Mouse (Mus musculus) CH12F3 (cell line): ENCODE data around the gene Gfpt2.
"Not testable (repeated sequence)": the region's sequence is repeated elsewhere in the genome, so short reads cannot be mapped to it uniquely, and the experiment has no call there.

Experiments
- in situ Hi-C: fragments of 300-500 bp; cut with MboI; formaldehyde crosslinking; loops from 2 replicates; pipeline ENCODE4 v1.14.3; 2020; ENCODE audit warnings: low sequenced_read_pairs

The Gfpt2 gene

DNA sequence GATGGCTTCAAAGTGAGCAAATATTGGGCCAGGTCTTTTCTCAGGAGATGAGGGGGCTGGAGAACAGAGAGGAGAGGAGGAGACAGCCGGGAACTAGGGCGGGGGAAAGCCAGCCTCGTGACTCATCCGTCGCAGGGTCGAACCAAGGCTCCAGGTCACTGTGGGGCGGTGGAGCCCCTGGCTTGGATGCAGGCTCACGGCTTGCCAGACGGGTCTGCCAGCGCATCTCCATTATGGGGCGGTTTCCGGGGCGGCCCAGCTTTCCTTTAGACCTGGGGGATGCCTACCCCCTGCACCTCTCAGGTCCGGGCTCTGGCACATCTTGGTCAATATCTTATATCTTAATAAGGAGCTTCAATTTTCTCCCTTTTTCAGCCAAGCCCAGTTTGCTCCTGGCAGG lies 847 bp upstream of the Gfpt2 start:
- in situ Hi-C loops, result no loop called here

DNA sequence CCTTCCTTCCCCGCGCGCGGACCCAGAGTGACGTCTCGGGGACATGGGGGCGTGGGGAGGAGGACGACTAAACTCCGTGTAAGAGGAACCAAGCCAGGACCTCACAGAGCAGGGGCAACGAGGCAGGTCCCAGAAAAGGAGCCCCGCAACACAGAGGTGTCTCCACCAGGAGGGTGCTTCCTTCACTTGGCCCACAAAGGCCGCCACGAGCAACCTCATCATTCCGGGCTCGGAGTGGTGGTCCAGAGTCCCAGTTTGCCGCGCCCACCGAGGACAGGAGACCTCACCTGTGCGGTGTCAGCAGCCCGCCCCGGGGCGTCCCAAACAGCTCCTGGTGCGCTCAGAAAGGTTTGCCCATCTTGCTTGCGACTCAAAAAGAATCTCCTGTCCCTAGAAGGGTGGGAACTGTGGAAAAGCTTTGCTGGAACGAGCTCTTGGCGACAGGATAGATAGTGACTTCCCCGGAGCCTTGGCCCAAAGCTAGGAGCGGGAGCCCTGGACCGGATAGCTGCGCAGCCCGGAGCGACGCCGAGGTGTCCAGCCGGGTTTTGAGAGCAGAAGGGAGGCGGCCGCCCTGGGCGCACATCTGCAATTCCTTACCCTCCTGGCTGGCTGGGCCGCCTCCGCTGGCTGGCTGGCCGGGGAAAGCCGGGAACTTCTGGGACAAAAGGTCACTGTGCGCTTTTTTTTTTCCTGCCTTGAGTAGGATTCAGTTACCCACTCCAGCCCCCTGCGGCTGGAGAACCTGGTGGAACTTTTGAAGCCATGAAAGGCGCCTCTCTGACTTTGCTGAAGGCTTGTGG lies 565 bp downstream of the Gfpt2 start:
- in situ Hi-C loops, result no loop called here

DNA sequence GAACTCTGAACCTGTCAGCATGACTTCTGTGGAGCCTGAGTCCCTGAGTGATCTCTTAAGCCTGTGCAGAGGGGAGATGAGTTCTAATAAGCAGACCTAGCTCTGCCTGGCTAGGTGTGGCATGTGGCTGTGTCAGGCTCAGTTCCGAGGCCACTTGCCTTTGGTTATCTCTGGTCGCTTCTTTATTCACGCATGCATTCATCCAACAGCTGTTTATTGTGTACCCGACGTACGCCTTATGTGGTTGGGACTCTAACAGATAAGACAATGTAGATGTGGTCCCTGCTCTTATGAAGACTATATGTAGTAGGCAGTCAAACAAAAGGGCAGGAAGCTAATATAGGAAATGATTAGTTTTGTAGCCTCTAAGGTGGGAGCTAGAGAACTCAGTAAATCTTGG lies 5.0 kb downstream of the Gfpt2 start:
- in situ Hi-C loops, result no loop called here

DNA sequence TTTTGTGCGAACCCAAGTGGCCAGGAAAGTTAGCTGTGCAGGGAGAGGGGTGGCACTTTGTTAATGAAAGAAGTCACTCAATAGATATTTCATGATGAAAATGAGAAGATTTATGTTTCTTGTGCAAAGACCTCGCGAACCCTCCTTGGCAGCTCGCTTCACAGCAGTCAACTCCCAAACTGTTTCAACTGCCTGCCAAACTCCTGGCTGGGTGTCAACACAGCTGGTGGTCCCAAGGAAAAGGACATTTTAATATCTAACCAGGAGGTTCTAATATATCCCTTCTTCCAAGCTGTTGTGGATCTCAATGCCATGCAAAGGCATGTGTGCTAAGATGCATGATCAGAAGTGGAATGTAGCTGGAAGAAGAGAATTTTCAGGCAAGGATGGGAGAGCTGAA lies 7.5 kb downstream of the Gfpt2 start:
- in situ Hi-C loops, result no loop called here

DNA sequence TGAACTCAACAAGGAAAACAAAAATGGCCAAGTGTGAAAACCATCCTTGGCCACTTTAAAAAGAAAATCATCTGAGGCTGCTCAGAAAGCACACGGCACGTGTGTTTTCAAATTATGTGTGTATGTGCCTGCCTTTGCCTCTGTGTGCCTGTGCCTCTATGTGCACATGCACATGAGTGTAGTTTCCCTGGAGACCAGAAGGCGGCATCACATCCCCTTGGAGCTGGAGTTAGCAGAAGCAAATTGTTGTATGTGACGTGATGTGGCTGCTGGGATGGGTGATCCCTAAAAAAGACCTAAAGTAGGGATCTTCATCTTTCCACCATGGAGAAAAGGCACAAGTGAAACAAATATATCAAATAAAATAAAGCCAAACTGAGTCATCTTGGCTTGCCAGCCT lies 9.8 kb downstream of the Gfpt2 start:
- in situ Hi-C loops, result no loop called here

DNA sequence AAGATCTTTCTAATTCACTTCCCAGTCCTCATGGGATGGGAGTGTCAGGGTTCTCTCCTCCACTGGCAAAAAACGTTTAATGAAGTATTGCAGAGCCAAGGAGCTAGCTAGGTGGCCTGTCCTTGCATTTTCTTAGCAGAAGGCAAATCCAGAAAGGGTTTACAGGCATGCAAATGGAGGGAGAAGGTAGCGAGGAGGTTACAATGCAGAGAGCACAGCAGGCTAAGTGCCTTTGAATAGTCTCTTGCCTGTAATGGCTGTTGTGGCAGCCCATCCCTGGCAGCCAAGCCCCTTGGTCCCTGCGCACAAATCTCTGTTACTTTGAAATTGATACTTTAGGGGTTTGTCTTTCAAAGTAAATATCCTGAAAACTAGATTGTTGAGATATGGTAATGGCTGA lies 12.2 kb downstream of the Gfpt2 start:
- in situ Hi-C loops, result no loop called here

DNA sequence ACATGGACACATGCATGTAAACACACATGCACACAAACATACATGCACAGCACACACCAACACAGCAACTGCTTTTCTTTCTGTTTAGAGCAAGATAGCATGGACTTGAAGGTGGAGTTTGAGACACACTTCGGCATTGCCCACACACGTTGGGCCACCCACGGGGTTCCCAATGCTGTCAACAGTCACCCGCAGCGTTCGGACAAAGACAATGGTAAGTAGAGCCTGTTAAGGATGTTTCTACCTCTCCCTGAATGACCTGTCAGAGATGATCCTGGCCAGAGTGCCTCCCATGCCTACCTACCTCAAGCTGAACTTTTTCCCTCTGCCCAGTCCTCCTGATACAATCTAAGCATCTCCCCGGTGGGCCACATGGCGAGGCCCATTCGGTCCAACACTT lies 15.0 kb downstream of the Gfpt2 start:
- in situ Hi-C loops, result no loop called here

DNA sequence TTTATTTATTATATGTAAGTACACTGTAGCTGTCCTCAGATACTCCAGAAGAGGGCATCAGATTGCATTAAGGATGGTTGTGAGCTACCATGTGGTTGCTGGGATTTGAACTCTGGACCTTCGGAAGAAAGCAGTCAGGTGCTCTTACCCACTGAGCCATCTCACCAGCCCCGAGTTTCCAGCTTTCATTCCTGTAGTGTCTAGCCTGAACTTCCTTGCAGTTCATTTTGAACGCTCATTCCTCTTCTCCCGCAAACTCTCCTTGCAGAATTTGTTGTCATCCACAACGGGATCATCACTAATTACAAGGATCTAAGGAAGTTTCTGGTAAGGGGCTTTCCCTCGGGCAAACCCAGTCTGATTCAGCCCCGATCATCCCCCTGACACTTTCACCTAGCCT lies 16.7 kb downstream of the Gfpt2 start:
- in situ Hi-C loops, result not testable (repeated sequence)

DNA sequence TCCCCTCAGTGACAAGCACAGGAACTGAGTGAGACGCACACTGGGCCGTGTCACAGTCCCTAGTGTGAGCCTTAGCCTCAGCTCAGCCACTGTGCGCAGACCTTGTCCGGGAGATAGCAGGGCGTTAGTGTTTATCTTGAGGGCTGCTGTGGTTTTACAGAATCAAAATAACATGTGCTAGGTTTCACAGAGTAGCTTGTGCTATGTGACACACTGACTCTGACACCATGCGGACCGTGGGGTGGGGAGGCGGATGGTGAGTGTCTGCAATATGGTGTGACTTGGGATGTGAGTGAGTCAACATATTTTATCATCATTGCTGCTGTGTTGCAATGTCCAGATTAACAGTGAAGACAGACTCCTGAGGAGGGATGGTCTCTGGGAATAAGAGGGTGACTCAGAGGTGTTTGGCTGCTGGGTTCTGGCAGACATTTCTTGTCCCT lies 17.1 kb downstream of the Gfpt2 start:
- in situ Hi-C loops, result no loop called here

DNA sequence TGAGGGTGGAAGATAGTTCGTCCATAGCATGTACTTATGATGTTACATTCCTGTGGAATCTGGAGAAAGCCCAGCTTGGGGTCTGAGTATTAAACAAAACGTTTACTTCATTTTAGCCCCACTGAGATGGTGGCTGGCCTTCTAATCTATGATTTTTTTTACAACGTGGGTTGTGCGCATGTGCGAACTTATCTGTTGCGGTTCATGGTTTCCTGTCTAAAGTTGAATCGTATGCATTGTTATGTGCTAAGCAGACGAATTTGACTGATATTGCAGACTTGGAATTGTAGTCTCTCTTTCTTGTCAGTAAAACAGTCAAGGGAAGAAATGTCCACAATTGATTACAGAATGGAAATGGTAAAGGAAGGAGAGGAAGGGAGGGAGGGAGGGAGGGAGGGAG lies 17.9 kb downstream of the Gfpt2 start:
- in situ Hi-C loops, result no loop called here

DNA sequence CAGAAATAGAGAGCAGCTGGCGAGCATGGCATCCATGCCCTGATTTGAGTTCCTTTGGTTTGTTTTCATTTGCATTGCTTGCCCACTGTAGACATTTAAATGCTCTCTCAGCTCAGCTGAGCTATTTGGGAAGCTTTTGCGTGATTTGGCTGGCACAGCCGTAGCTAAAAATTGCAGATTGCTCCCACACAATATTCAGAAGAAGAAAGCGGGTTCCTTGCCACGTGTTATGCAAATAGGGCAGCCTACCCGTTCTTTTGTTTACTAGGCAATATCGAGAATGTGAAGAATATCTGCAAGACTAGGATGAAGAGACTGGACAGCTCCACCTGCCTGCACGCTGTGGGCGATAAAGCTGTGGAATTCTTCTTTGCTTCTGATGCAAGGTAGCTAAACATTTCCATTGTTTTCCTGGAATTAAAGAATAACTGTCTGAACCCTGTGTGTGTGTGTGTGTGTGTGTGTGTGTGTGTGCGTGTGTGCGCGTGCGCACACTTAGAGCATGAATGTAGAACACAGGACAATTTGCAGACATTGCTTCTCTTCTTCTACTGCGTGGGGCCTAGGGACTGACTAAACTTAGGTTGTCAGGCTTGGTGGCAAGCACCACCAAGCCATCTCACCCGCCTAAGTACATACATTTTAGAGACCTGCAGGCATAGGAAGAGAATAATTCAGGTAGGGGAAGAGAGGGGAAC lies 25.0 kb downstream of the Gfpt2 start:
- in situ Hi-C loops, result no loop called here

DNA sequence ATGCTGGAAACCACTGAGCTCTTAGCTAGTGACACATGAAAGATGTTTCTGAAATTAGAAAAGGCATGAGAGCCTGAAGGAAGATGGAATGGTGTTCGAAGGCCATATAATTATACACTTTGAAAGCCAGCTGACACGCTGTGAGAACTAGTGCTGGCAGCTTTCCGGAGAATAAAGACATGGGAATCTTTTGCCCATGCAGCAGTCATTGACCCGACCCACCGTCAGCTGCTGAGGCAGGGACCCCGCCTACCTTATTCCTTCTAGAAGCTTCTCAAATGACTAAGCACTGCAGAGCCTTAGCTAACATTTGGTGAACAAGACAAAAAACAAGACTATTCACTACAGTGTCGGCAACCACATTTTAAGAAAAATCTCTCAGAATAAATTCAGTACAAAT lies 25.7 kb downstream of the Gfpt2 start:
- in situ Hi-C loops, result no loop called here

DNA sequence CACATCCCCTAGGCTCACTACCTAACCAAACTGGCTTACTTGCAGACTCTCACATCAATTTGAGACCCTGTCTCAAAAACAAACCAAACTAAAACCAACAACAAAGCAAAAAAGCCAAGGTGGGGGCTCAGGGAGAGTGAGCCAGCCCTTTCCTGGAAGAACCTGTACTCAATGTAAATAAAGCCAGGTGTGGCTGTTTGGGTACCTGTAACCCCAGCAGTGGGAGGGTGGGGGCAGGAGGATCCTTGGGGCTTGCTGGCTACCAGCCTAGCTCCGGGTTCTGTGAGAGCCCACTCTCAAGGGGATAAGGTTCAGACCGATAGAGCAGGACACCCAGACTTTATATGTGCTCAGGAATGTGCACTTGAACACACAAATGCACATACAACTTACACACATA lies 26.9 kb downstream of the Gfpt2 start:
- in situ Hi-C loops, result no loop called here

DNA sequence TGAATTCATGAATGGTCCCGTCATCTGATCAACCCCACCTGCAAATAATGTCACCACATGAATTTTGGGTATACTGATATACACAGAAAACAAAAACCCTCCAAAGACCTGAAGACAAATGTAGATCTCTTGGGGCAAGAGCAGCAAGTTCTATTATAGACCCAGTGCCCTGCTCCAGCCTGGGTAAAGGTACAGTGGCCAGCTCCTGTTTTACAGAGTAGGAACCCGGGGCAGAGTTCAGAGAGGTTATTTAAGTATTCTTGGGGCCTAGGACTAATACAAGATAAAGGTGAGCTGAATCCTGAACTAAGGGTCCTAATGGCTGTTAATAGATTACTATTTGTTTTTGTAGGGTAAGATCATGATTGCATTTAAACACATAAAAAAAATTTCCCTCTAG lies 27.6 kb downstream of the Gfpt2 start:
- in situ Hi-C loops, result no loop called here

DNA sequence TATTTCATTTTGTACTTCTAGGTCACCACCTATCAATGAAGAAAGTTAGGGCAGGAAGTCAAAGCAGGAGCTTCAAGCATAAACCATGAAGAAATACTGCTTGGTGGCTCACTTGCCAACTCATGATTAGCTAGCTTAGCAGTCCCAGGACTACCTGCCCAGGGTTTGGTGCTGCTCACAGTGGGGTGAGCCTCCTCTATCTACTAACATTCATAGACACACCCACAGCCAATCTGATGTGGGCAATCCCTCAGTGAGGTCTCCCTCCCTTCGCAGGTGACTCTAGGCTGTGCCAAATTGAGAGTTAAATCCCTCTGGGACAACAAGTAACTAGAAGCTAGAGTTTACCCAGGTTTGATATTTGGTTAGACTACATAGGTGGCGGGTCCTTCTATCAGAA lies 28.4 kb downstream of the Gfpt2 start:
- in situ Hi-C loops, result no loop called here

DNA sequence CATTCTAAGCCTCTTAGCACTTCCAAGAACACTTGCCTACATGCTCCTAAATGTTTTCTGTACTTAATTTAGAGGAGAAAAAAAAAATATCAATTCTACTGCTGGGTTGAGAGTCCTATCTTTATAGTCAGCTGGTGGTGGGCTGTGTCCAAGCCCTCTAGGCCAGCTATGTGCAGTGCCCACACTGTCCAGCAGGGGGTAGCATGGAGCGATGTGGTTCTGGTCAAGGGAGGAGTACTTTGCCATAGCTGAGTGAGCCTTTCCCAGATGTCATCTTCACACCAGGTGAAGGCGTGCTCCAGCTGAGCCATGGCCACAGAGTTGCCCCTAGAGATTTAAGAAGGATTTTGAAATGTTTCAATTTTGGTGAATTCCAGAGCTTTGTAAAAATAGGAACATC lies 30.9 kb downstream of the Gfpt2 start:
- in situ Hi-C loops, result no loop called here

DNA sequence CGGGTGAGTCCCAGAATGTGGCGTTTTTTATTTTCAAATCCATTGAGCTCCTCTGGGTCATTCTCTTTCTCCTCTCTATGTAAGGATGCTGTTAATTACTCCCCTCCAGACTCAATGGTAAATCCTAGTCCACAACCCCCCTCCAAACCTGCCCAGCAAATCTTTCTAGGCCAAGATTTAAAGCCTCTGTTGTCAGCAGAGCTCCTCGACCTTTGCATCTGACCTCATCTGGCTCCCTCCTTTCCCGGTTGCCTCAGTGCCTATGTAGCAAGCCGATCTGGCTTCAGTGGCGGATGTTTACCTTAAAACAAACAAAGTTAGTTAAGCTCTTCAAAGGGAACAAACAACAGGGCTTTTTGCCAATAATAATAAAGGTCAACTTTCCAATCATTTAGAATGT lies 33.3 kb downstream of the Gfpt2 start:
- in situ Hi-C loops, result no loop called here

DNA sequence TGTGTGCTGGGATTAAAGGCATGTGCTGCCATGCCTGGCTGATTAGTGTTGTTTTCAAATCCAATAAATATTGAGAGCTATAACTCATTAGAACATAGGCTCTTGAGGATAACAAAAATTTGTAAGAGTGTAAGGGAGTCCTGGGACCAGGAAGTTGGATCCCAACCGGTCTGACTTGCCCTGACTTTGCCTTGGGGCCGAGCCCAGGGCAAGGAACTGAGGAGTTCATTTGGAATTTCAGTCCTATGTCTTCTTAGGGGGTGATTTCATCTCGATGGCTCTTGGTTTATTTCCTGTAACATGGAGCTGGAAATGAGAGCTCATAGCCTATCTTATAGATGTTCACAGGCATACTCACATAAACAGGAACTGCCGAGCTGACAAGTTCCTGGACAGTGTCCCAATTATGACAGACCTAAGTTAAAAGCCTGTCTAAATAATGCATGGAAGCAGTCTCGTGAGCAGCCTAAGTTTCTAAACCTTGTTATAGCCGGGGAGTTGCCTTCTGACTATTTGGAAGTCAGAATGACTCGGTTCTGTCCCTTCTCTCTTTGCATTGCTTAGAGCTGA lies 35.3 kb downstream of the Gfpt2 start:
- in situ Hi-C loops, result no loop called here

DNA sequence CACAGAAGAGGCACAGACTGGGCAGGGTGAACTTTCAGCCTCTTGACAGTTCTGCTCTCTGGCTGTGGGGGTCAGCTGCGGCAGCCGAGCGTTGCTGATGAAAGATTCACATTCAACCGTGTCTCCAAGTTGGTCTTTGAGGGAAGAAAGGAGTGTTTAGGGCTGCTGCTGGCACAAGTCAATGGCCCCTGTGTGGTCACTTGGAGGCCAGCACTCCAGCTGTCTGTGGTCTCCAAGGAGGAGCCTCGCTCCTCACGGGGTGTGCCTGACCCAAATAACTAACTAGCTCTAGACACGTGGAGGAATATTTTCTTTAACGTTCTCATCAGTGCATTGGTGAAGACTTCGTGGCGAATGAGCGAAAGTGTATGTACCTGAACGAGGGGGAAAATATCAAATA lies 38.0 kb downstream of the Gfpt2 start:
- in situ Hi-C loops, result no loop called here

DNA sequence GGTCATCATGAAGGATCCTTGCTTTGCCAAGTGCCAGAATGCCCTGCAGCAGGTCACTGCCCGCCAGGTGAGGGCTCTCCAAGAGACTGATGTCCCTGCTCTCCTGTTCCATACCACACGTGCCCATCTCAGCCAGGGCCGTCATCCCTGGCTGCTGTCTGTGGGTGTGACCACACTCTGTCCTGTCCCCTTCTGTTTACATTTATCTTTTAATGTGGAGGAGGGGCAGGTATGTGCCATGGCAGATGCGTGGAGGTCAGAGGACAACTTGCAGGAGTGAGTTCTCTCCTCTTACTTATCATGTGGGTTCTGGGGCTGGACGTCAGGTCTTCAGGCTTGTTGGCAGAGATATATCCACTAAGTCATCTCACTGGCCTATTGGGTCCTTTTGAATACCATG lies 39.0 kb downstream of the Gfpt2 start:
- in situ Hi-C loops, result no loop called here

DNA sequence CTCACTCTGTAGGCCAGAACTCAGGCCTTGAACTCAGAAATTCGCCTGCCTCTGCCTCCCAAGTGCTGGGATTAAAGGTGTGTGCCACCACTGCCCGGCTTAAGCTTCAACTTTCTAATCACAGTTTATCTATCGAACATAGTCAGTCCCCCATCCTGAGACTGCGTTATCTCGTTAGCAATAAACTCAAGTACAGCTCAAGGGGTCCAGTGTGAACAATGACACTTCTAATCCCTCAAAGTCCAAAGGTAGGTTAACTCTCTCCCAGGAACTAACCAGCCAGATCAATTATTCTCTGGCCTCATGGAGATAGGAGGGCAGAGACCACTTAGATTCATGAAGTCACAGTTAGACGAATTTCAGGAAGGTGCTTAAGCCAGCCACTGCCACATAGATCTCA lies 40.3 kb downstream of the Gfpt2 start:
- in situ Hi-C loops, result no loop called here

DNA sequence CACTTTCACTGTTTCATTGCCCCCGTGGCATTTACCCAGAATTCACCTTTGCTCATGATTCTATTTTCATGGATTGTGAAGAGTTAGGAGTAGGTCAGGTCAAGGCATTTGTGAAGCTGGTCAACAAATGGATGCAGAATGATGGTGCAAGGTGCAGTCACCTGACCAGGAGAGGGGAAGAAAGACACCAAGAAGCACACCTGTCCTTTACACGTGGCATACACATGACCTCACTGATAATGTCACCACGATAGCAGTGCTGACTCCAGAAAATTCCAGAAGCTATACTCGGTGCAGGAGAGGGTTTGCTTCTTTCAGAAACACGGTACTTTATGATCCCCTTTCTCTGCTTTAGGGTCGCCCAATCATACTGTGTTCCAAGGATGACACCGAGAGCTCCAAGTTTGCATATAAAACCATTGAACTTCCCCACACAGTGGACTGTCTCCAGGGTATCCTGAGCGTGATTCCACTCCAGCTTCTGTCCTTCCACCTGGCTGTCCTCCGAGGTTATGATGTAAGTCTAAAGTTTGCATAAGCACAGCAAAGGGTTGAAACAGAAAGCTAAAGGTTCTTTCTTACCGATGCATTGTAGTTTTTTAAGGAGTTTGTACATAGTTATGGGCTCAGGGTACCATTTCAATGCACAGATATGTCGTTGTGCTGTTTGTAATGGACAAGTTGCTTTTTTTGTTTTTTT lies 41.4 kb downstream of the Gfpt2 start:
- in situ Hi-C loops, result no loop called here
